In the genomic region with DNA sequence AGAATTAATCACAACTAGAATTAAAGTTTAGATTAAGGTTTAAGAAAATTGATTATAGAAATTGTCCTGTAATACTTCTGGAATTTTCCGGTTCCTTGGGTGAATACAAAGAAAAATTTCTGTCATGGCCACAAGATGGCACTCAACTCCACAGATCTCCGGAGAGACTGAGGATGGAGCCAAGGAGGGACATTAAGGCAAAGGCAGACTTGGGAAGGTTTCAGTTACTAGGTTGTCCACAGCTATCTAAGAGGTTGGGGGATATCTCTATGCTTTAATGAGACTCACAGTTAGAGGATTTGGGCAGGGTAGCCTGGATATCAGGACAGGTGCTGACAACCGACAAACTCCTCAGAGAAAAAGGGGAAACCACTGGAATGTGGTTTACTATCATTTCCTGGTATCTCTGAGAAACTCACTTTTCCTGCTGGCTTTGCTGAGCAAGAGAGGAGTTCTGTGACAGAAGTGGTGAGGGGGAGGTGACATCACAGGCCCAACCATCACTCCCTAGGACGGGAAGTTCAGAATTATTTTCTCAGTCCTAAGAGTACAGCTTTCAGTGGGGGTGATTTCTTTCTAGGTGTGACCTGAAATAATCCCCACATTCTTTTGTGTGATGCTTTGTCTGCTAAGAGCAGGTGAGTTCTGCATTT, we compare ENCODE assay signal across 10 mouse cellular contexts. TPM values are rescaled to one million over a fixed set of nuclear protein-coding genes. Genes with fewer than 3 reads are reported as not detected.
DNase-seq lines count a peak whose midpoint lies in the region; ATAC-seq lines count a peak whose summit lies in the region.
"Had no signal": no experiment of that assay in that cellular context is flagged by ENCODE, and none has a peak within 500 bp of the region (broad histone marks: within the 10 kb centered on the region; RNA-seq: fewer than 3 reads in every experiment).

No protein-coding gene starts in this region.

- no peaks in the 10 kb centered on the region for H3K27me3 ChIP-seq in midbrain, embryonic 16.5 days (ENCODE audit: control insufficient read depth, insufficient read depth, low read depth, low read length)
- H3K27me3 ChIP-seq: embryonic facial prominence, embryonic 13.5 days had no signal

- H3K4me2 ChIP-seq in midbrain, embryonic 16.5 days (ENCODE audit: low read length) = no peak overlapping the region
- H3K4me2 ChIP-seq: embryonic facial prominence, embryonic 13.5 days had no signal

- intact Hi-C loops in left cerebral cortex, postnatal 4 days (cut with DNase I) = no loop called here
- intact Hi-C loops in gastrocnemius, postnatal 36 days (cut with DNase I) = no loop called here

- no peaks in the 10 kb centered on the region for H3K9me3 ChIP-seq in midbrain, embryonic 16.5 days (replicated peaks; ENCODE audit: control insufficient read depth, low read length, poor library complexity, severe bottlenecking)
- H3K9me3 ChIP-seq: embryonic facial prominence, embryonic 13.5 days had no signal

- ATAC-seq in midbrain, embryonic 16.5 days = 0 out of 2 replicates have a peak, but pooled peaks have one; percentile 54

- no peaks in the 10 kb centered on the region for H3K4me1 ChIP-seq in midbrain, embryonic 16.5 days (ENCODE audit: control insufficient read depth, insufficient read depth, low read length)
- H3K4me1 ChIP-seq: embryonic facial prominence, embryonic 13.5 days had no signal

- peak; percentile 14 for DNase-seq in left cerebral cortex, adult 11 months (ENCODE audit: low spot score)
- DNase-seq in left cerebral cortex, postnatal 4 days = no peak
- DNase-seq in Muller cell, postnatal 12 days (ENCODE audit: inconsistent ontology term) = peak; percentile 7
- DNase-seq in embryo, embryonic 11 days = peak; percentile 55
- DNase-seq in gastrocnemius, postnatal 36 days = no peak
- DNase-seq in layer of hippocampus, adult 8-10 months (ENCODE audit: low spot score in 2 of 2) = no peak

- H3K27ac ChIP-seq in midbrain, embryonic 16.5 days (ENCODE audit: low read length) = no peak overlapping the region
- H3K27ac ChIP-seq: embryonic facial prominence, embryonic 13.5 days had no signal

- 52% methylated on average over 4 of the region's 4 CpGs for WGBS in midbrain, embryonic 16.5 days

- no peak overlapping the region for H3K9ac ChIP-seq in midbrain, embryonic 16.5 days (ENCODE audit: low read depth, low read length)
- H3K9ac ChIP-seq: embryonic facial prominence, embryonic 13.5 days had no signal

- no peak overlapping the region for H3K4me3 ChIP-seq in midbrain, embryonic 16.5 days (ENCODE audit: low read depth, low read length)
- H3K4me3 ChIP-seq: embryonic facial prominence, embryonic 13.5 days had no signal

- H3K36me3 ChIP-seq in midbrain, embryonic 16.5 days (ENCODE audit: control insufficient read depth, insufficient read depth, low read length) = no peaks in the 10 kb centered on the region
- H3K36me3 ChIP-seq: embryonic facial prominence, embryonic 13.5 days had no signal

RNA-seq across cellular contexts. Expression of a gene that starts 56.0 kb away (rescaled TPM):
- not detected for total RNA-seq in left cerebral cortex, postnatal 4 days (2021)
- not detected in 2 replicates for polyA plus RNA-seq in midbrain, embryonic 16.5 days (2015; fragmentation: Nextera tagmentation; extraction: Ambion mirVana)
- total RNA-seq in gastrocnemius, postnatal 36 days (2021) = not detected
- total RNA-seq in layer of hippocampus, adult 8-10 months (2022) = not detected
- polyA plus RNA-seq: embryonic facial prominence, embryonic 13.5 days; limb, embryonic 11.5 days; stomach, embryonic 14.5 days had no signal

Comparison
In these comparisons a context has a peak if more than half of its experiments do, and no peak if none do; other contexts are left out.
1. DNase-seq: peak in left cerebral cortex, adult 11 months (single experiment), Muller cell, postnatal 12 days (single experiment) and embryo, embryonic 11 days (single experiment); none in left cerebral cortex, postnatal 4 days (single experiment), gastrocnemius, postnatal 36 days (0 of 2) and layer of hippocampus, adult 8-10 months (0 of 2).